Mouse (Mus musculus): ENCODE measurements at regions not wholly inside any gene's neighbourhood (a gene's known extent, or its start where the extent isn't known, plus 50 kb on each side); places are given as distances from the start of the nearest gene placed in this dataset.

DNA sequence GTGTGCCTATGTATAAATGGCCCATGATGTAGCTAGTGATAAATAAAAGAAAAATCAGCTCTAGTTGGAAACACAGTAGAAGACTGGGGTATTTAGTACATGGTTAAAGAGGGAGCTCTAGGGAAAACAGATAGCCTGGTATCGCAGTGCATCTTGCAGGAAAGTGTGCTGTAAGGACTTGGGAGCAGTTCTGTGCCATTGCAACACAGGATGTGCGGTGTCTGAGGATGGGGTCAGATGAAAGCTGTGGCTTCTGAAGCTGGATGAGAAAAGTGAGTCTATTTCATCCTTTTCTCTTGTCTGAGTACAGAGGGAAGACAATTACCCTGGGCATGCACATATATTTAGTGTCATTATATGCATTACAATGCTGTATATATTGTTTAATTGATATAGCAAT is 761.6 kb upstream of the Lrrc6 start:
- Histone ChIP-seq H3K36me3 (ENCODE audit: control insufficient read depth, insufficient read depth, low read length) (no peaks in the 10 kb centered on the region), H3K4me3 (ENCODE audit: insufficient read depth, low read depth, low read length) (no peak overlapping the region), H3K27ac (ENCODE audit: insufficient read depth, low read depth, low read length) (no peak overlapping the region), H3K27me3 (replicated peaks; ENCODE audit: control insufficient read depth, insufficient read depth, low read length) (no peaks in the 10 kb centered on the region), H3K4me1 (ENCODE audit: control insufficient read depth, insufficient read depth, low read length) (no peaks in the 10 kb centered on the region)
- 91% methylated on average over 2 of the region's 2 CpGs for WGBS
- no peak for TF ChIP-seq POLR2A (IDR thresholded peaks at IDR 0.05; ENCODE audit: low read depth, low read length)
- TF ChIP-seq CTCF (conservative IDR thresholded peaks at IDR 0.05; ENCODE audit: insufficient read depth, insufficient read length, low read depth, low read length) = no peak
- no peak for DNase-seq

- no peak for TF ChIP-seq POLR2A (IDR thresholded peaks at IDR 0.05; ENCODE audit: low read depth, low read length)
- TF ChIP-seq CTCF (conservative IDR thresholded peaks at IDR 0.05; ENCODE audit: insufficient read depth, insufficient read length, low read depth, low read length) = no peak
- DNase-seq = no peak
- H3K27ac ChIP-seq (ENCODE audit: insufficient read depth, low read depth, low read length) = no peak overlapping the region
- 68% methylated on average over 3 of the region's 3 CpGs for WGBS
- H3K27me3 ChIP-seq (replicated peaks; ENCODE audit: control insufficient read depth, insufficient read depth, low read length) = no peaks in the 10 kb centered on the region
- H3K4me1 ChIP-seq (ENCODE audit: control insufficient read depth, insufficient read depth, low read length) = no peaks in the 10 kb centered on the region
- H3K4me3 ChIP-seq (ENCODE audit: insufficient read depth, low read depth, low read length) = no peak overlapping the region
- H3K36me3 ChIP-seq (ENCODE audit: control insufficient read depth, insufficient read depth, low read length) = no peaks in the 10 kb centered on the region
Measured at GRCm38 (mm10) chr15:67260666-67261065, 760.0 kb upstream of the Lrrc6 start.

GRCm38 (mm10) chr15:67249147-67249546 is 748.4 kb upstream of the Lrrc6 start:
- Histone ChIP-seq H3K36me3 (ENCODE audit: control insufficient read depth, insufficient read depth, low read length) (no peaks in the 10 kb centered on the region), H3K27ac (ENCODE audit: insufficient read depth, low read depth, low read length) (no peak overlapping the region), H3K4me3 (ENCODE audit: insufficient read depth, low read depth, low read length) (no peak overlapping the region), H3K27me3 (replicated peaks; ENCODE audit: control insufficient read depth, insufficient read depth, low read length) (no peaks in the 10 kb centered on the region), H3K4me1 (ENCODE audit: control insufficient read depth, insufficient read depth, low read length) (no peaks in the 10 kb centered on the region)
- DNase-seq = no peak
- WGBS = 65% methylated on average over 4 of the region's 4 CpGs
- no peak for TF ChIP-seq POLR2A (IDR thresholded peaks at IDR 0.05; ENCODE audit: low read depth, low read length)
- no peak for TF ChIP-seq CTCF (conservative IDR thresholded peaks at IDR 0.05; ENCODE audit: insufficient read depth, insufficient read length, low read depth, low read length)

GRCm38 (mm10) chr15:67248471-67248870 is 747.8 kb upstream of the Lrrc6 start:
- H3K36me3 ChIP-seq (ENCODE audit: control insufficient read depth, insufficient read depth, low read length) = no peaks in the 10 kb centered on the region
- TF ChIP-seq POLR2A (IDR thresholded peaks at IDR 0.05; ENCODE audit: low read depth, low read length) = no peak
- TF ChIP-seq CTCF (conservative IDR thresholded peaks at IDR 0.05; ENCODE audit: insufficient read depth, insufficient read length, low read depth, low read length) = no peak
- no peaks in the 10 kb centered on the region for H3K4me1 ChIP-seq (ENCODE audit: control insufficient read depth, insufficient read depth, low read length)
- no peak overlapping the region for H3K27ac ChIP-seq (ENCODE audit: insufficient read depth, low read depth, low read length)
- no peaks in the 10 kb centered on the region for H3K27me3 ChIP-seq (replicated peaks; ENCODE audit: control insufficient read depth, insufficient read depth, low read length)
- no peak for DNase-seq
- H3K4me3 ChIP-seq (ENCODE audit: insufficient read depth, low read depth, low read length) = no peak overlapping the region

DNA sequence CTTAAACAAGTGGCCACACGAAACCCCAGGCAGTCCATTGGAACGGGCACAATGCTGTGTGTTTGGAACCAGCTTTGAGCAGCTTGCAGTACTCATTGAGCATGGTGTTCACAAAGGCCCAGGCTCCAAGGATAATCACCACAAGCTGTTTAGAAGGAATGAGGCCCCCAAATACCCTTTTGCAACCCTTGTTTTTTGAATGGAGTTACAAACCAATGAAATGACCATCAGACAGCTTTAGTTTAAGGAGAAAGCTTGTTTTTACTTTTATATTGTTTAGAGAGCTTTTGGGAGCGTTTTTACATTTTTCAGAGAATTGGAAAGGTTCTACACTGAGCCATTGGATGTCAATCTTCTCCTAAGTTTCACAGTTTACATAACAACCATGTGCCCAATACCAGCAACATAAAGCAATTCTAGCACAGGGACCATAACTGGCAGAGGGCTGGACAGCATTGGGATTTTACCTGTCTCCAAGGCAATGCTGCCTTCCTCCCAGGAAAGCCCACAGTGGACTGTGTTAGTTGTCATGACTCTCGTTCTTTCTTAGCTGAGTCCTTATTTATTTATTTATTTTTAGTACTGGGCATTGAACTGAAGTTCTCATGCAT is 745.1 kb upstream of the Lrrc6 start:
- no peak for TF ChIP-seq CTCF (conservative IDR thresholded peaks at IDR 0.05; ENCODE audit: insufficient read depth, insufficient read length, low read depth, low read length)
- no peak overlapping the region for H3K27ac ChIP-seq (ENCODE audit: insufficient read depth, low read depth, low read length)
- no peaks in the 10 kb centered on the region for H3K4me1 ChIP-seq (ENCODE audit: control insufficient read depth, insufficient read depth, low read length)
- no peak for DNase-seq
- no peaks in the 10 kb centered on the region for H3K36me3 ChIP-seq (ENCODE audit: control insufficient read depth, insufficient read depth, low read length)
- no peak overlapping the region for H3K4me3 ChIP-seq (ENCODE audit: insufficient read depth, low read depth, low read length)
- no peaks in the 10 kb centered on the region for H3K27me3 ChIP-seq (replicated peaks; ENCODE audit: control insufficient read depth, insufficient read depth, low read length)
- WGBS = 89% methylated on average over 4 of the region's 4 CpGs

DNA sequence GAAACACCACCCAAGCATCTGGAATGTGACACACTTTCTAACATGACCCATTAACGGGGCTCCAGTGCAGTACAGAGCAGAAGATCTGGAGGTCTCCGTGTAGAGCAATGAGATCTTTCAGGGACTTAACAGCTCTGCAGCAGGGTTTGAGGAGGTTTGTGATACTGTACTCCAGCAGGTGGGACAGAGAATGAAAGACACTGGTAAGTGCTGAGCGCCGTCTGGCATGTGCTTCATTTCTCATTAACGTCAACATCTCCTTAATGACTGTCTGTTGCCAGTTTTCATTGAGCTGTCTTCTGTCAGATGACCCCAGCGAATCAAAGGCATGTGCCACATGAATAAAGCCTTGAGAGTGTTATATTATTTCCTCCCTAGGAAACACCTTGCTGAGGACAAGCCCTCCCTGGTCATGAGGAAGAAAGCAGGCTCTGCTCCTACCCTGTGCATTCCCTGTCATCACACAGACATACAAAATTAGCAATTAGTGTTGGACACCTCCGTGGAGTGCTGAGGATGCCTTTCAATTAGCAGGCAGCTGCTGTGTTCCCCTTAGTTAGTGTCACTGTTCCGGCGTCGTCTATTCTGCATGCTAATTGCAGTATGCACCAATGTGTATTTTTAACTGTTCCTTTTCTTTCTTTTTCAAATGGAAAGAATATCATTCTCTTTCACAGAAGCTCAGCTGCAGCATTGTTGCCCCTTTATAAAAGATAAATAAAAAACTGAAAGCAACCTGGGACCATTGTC is 744.4 kb upstream of the Lrrc6 start:
- Histone ChIP-seq H3K4me1 (ENCODE audit: control insufficient read depth, insufficient read depth, low read length) (no peaks in the 10 kb centered on the region), H3K27me3 (replicated peaks; ENCODE audit: control insufficient read depth, insufficient read depth, low read length) (no peaks in the 10 kb centered on the region), H3K4me3 (ENCODE audit: insufficient read depth, low read depth, low read length) (no peak overlapping the region), H3K27ac (ENCODE audit: insufficient read depth, low read depth, low read length) (no peak overlapping the region), H3K36me3 (ENCODE audit: control insufficient read depth, insufficient read depth, low read length) (no peaks in the 10 kb centered on the region)
- no peak for DNase-seq
- no peak for TF ChIP-seq CTCF (conservative IDR thresholded peaks at IDR 0.05; ENCODE audit: insufficient read depth, insufficient read length, low read depth, low read length)
- TF ChIP-seq POLR2A (IDR thresholded peaks at IDR 0.05; ENCODE audit: low read depth, low read length) = no peak
- 56% methylated on average over 10 of the region's 10 CpGs for WGBS

GRCm38 (mm10) chr15:67235107-67235785 is 734.5 kb upstream of the Lrrc6 start:
- Histone ChIP-seq H3K36me3 (ENCODE audit: control insufficient read depth, insufficient read depth, low read length) (no peaks in the 10 kb centered on the region), H3K4me1 (ENCODE audit: control insufficient read depth, insufficient read depth, low read length) (no peaks in the 10 kb centered on the region), H3K27ac (ENCODE audit: insufficient read depth, low read depth, low read length) (no peak overlapping the region), H3K27me3 (replicated peaks; ENCODE audit: control insufficient read depth, insufficient read depth, low read length) (no peaks in the 10 kb centered on the region), H3K4me3 (ENCODE audit: insufficient read depth, low read depth, low read length) (no peak overlapping the region)
- 78% methylated on average over 5 of the region's 5 CpGs for WGBS
- no peak for DNase-seq
- TF ChIP-seq POLR2A (IDR thresholded peaks at IDR 0.05; ENCODE audit: low read depth, low read length) (no peak), CTCF (conservative IDR thresholded peaks at IDR 0.05; ENCODE audit: insufficient read depth, insufficient read length, low read depth, low read length) (no peak)
